Mouse (Mus musculus) neural tube, embryonic 14.5 days (tissue): ENCODE measurements around the gene Pitpnm2. TPM values are rescaled to one million over a fixed set of nuclear protein-coding genes. Genes with fewer than 3 reads are reported as not detected.

Experiments used
- ATAC-seq: fragments of 200-750 bp; cut with Nextera tagmentation; 2 replicates; pipeline ENCODE4 v1.8.0; 2017; ENCODE audit warnings: low read depth, mild to moderate bottlenecking, moderate TSS enrichment, moderate library complexity
- H3K27ac ChIP-seq: fragments of 300-500 bp; sonication (generic); 2 replicates; pipeline ENCODE4 v1.5.1; 2014; ENCODE audit warnings: low read depth, mild to moderate bottlenecking, control low read depth, low read length, moderate library complexity, mixed read lengths
- H3K27me3 ChIP-seq: fragments of 300-500 bp; sonication (generic); 2 replicates; pipeline ENCODE4 v1.6.1; 2014; ENCODE audit warnings: low read length; ENCODE audit not compliant: control insufficient read depth, insufficient read depth
- H3K36me3 ChIP-seq: fragments of 300-500 bp; sonication (generic); 2 replicates; pipeline ENCODE4 v1.6.1; 2014; ENCODE audit warnings: low read length, mixed read lengths; ENCODE audit not compliant: control insufficient read depth, insufficient read depth
- H3K4me1 ChIP-seq: fragments of 300-500 bp; sonication (generic); 2 replicates; pipeline ENCODE4 v1.6.1; 2014; ENCODE audit warnings: low read length; ENCODE audit not compliant: control insufficient read depth, insufficient read depth
- H3K4me2 ChIP-seq: fragments of 300-500 bp; sonication (generic); 2 replicates; pipeline ENCODE4 v1.6.1; 2014; ENCODE audit warnings: mild to moderate bottlenecking, low read depth, low read length, control low read depth
- H3K4me3 ChIP-seq: fragments of 300-500 bp; sonication (generic); 2 replicates; pipeline ENCODE4 v1.5.1; 2014; ENCODE audit warnings: low read depth, low read length, control low read depth, mixed read lengths
- H3K9ac ChIP-seq: fragments of 300-500 bp; sonication (generic); replicated peaks from 2 replicates; pipeline ENCODE4 v1.6.1; 2014; ENCODE audit warnings: low read depth, mild to moderate bottlenecking, control low read depth, low read length, mixed read lengths
- H3K9me3 ChIP-seq: fragments of 300-500 bp; sonication (generic); 2 replicates; pipeline ENCODE4 v1.6.1; 2016; ENCODE audit warnings: low read length; ENCODE audit not compliant: control insufficient read depth
- WGBS: fragments of 180-500 bp; shearing (Covaris S2); extraction: QIAGEN DNeasy Blood & Tissue Kit; methylation state at CpG from one replicate; pipeline ENCODE4 v1.1.7; 2014; 5-methylcytosine and 5-hydroxymethylcytosine counted together
- polyA plus RNA-seq: library from polyadenylated mRNA; unstranded; fragments of >200 nt; fragmentation: Nextera tagmentation; extraction: Ambion mirVana; gene quantifications from 2 replicates; pipeline ENCODE4 v1.2.1, GENCODE M21; 2014

Pitpnm2 gene
- polyA plus RNA-seq, 1 experiment from 2014 or later, result 14.3 TPM

DNA sequence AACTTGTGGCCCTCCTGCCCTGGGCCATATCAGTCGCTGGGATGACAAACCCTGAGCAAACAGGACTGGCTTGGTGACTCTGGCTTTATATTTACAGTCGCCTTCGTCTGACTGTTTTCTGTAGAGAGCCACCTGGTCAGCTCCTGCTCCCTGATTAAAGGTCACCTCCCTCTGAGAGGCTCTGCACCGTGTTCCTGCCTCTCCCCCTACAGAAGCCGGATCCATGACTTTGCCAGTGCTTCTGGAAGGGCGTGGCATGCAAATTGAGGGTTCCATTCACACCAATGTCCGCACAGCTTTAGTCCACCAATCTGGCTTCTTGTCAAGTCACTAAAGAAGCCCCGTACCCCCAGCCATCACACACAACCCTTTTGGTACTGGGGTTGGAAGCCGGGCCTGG is 173.0 kb downstream of the Pitpnm2 start:
- H3K27me3 ChIP-seq, result no peaks in the 10 kb centered on the region
- no peaks in the 10 kb centered on the region for H3K9me3 ChIP-seq
- no peak overlapping the region for H3K27ac ChIP-seq
- H3K36me3 ChIP-seq, result no peaks in the 10 kb centered on the region
- H3K4me3 ChIP-seq, result no peak overlapping the region
- no peak overlapping the region for H3K4me2 ChIP-seq
- no peak overlapping the region for H3K9ac ChIP-seq
- 57% methylated on average over 9 of the region's 9 CpGs for WGBS
- ATAC-seq, result no peak
- 0 out of 2 replicates have a peak, but pooled peaks cover 7% of the 10 kb centered on the region for H3K4me1 ChIP-seq

DNA sequence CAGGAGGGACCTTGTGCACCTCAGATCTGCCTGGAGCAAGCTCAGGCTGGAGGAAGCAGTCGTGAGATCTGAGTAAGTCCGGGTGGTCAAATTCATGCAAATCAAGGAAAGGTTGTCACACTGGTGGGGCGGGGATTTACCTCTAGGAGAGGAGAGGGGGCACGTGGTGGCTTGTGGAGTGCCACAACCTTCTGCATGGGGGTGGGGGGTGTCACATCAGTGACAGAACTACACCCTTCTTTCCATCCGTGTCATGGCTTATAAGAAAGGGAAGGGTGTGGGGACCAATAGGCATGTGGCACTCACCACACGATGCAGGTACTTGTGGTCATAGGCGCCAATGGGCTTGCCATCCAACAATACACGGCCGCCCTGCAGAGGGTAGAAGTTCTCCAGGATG is 173.8 kb downstream of the Pitpnm2 start:
- no peak overlapping the region for H3K4me2 ChIP-seq
- H3K36me3 ChIP-seq, result no peaks in the 10 kb centered on the region
- H3K9ac ChIP-seq, result no peak overlapping the region
- ATAC-seq, result no peak
- no peaks in the 10 kb centered on the region for H3K9me3 ChIP-seq
- 76% methylated on average over 9 of the region's 9 CpGs for WGBS
- no peak overlapping the region for H3K4me3 ChIP-seq
- no peak overlapping the region for H3K27ac ChIP-seq
- no peaks in the 10 kb centered on the region for H3K27me3 ChIP-seq
- 0 out of 2 replicates have a peak, but pooled peaks cover 7% of the 10 kb centered on the region for H3K4me1 ChIP-seq

DNA sequence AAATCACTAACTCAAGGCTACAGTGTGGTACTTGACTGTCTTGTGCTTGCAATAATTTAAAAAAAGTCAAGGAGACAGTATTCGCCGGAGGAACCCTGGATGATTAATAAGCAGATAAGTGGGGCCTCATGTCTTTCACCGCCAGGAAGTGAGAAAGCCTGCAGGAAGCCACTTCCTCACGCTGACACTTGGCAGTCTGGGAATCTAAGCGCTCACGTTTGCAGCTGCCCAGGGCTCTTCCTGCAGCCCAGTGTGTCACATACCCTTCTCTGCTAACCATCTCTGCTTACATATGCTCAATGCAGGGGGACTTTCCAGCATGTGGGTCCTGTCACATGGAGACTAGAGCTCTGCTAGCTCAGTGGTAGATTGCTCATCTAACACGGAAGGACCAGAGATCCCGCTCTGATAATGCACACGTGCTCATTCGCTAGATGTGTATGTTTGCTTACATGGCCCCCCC is 174.7 kb downstream of the Pitpnm2 start:
- H3K4me3 ChIP-seq, result no peak overlapping the region
- no peaks in the 10 kb centered on the region for H3K36me3 ChIP-seq
- no peaks in the 10 kb centered on the region for H3K9me3 ChIP-seq
- H3K4me2 ChIP-seq, result no peak overlapping the region
- H3K27ac ChIP-seq, result no peak overlapping the region
- H3K4me1 ChIP-seq, result 0 out of 2 replicates have a peak, but pooled peaks cover 7% of the 10 kb centered on the region
- no peak overlapping the region for H3K9ac ChIP-seq
- 68% methylated on average over 10 of the region's 10 CpGs for WGBS
- no peaks in the 10 kb centered on the region for H3K27me3 ChIP-seq
- ATAC-seq, result no peak

DNA sequence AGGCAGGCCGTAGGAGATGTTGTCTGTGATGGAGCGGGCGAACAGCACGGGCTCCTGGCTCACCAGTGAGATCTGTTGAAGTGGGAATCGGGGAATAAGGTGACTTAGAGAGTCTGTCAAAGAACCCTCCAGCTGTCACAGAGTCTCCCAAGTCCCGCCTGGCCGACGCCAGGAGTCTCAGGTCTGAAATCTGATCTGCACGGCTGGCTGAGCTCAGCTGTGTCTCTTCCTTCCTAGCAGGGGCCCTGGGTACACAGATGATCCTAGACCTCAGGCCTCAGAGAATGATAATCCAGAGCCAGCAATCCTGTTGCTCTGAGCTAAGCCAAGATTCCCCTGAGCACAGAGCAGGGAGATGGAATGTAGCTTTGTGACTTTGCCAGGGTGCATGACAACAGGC is 175.9 kb downstream of the Pitpnm2 start:
- no peak for ATAC-seq
- Histone ChIP-seq H3K9ac (no peak overlapping the region), H3K4me1 (0 out of 2 replicates have a peak, but pooled peaks cover 5% of the 10 kb centered on the region), H3K4me3 (no peak overlapping the region), H3K36me3 (no peaks in the 10 kb centered on the region), H3K4me2 (no peak overlapping the region), H3K27me3 (no peaks in the 10 kb centered on the region), H3K27ac (no peak overlapping the region), H3K9me3 (no peaks in the 10 kb centered on the region)
- WGBS, result 54% methylated on average over 9 of the region's 9 CpGs

DNA sequence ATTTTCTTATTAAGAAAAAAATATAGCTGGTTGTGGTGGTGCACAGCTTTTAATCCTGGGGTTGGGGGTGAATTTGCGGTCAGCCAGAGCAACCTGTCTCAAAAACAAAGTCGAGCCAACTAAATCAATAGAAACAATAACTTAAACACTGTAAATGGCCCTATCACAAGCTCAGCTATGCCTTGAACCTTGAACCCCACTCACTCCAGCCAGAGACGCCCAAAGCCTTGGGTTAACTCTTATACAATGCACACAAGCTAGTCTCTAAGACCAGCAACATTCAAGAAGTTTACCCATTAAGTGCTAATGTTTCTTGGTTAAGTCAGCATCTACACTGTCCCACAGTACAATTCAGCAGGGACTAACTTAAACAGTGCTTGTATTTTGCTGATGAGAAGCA is 179.9 kb downstream of the Pitpnm2 start:
- Histone ChIP-seq H3K4me1 (no peaks in the 10 kb centered on the region), H3K36me3 (no peaks in the 10 kb centered on the region), H3K27ac (no peak overlapping the region), H3K4me3 (no peak overlapping the region), H3K4me2 (no peak overlapping the region), H3K27me3 (no peaks in the 10 kb centered on the region), H3K9ac (no peak overlapping the region), H3K9me3 (no peaks in the 10 kb centered on the region)
- 86% methylated on average over 3 of the region's 3 CpGs for WGBS
- no peak for ATAC-seq

Other genes starting within 250 kb of the Pitpnm2 start
- 47.1 and 58.1 TPM in 2 replicates for gene Vps37b, start 217.5 kb downstream of the Pitpnm2 start, polyA plus RNA-seq
- gene Abcb9, start 154.0 kb downstream of the Pitpnm2 start, polyA plus RNA-seq, result 9.8 and 12.8 TPM in 2 replicates
- 25.0 and 29.1 TPM in 2 replicates for gene Ogfod2, start 137.5 kb downstream of the Pitpnm2 start, polyA plus RNA-seq
- 72.5 and 76.2 TPM in 2 replicates for gene Arl6ip4, start 133.7 kb downstream of the Pitpnm2 start, polyA plus RNA-seq
- 15.8 and 18.8 TPM in 2 replicates for gene Mphosph9, start 78.2 kb upstream of the Pitpnm2 start, polyA plus RNA-seq
- gene 2810006K23Rik, start 78.3 kb upstream of the Pitpnm2 start, polyA plus RNA-seq, result 8.2 and 12.7 TPM in 2 replicates
- 68.5 and 72.5 TPM in 2 replicates for gene Cdk2ap1, start 113.3 kb upstream of the Pitpnm2 start, polyA plus RNA-seq
- gene Sbno1, start 176.2 kb upstream of the Pitpnm2 start, polyA plus RNA-seq, result 101 and 102 TPM in 2 replicates
- gene Kmt5a, start 190.2 kb upstream of the Pitpnm2 start, polyA plus RNA-seq, result 15.9 and 21.5 TPM in 2 replicates
- gene Rilpl2, start 228.6 kb upstream of the Pitpnm2 start, polyA plus RNA-seq, result 22.9 and 28.7 TPM in 2 replicates
- gene Snrnp35, start 233.4 kb upstream of the Pitpnm2 start, polyA plus RNA-seq, result 8.9 and 12.0 TPM in 2 replicates